In genomic region chr8:11498786-11499485, GRCm38 (mm10) we compare ENCODE assay signal across 9 mouse cellular contexts. TPM values are rescaled to one million over a fixed set of nuclear protein-coding genes. Genes with fewer than 3 reads are reported as not detected.
A peak's percentile ranks its signal among the peaks of the same experiment; 100 is the strongest.
DNase-seq lines count a peak whose midpoint lies in the region; ATAC-seq and TF ChIP-seq lines count a peak whose summit lies in the region.
"Had no signal": no experiment of that assay in that cellular context is flagged by ENCODE, and none has a peak within 500 bp of the region (broad histone marks: within the 10 kb centered on the region; RNA-seq: fewer than 3 reads in every experiment).

No protein-coding gene starts in this region.

- no peak overlapping the region for H3K9ac ChIP-seq in forebrain, embryonic 11.5 days (ENCODE audit: low read length)
- H3K9ac ChIP-seq in liver, postnatal 0 days (replicated peaks): no peak overlapping the region

- peaks cover 39% of the 10 kb centered on the region for H3K36me3 ChIP-seq in forebrain, embryonic 10.5 days (replicated peaks)
- H3K36me3 ChIP-seq in forebrain, embryonic 11.5 days (ENCODE audit: control insufficient read depth, insufficient read depth, low read length): no peaks in the 10 kb centered on the region; the same call in 1 of the 2 replicates
- H3K36me3 ChIP-seq in liver, postnatal 0 days (replicated peaks; ENCODE audit: insufficient read depth, low read length): peaks cover 10% of the 10 kb centered on the region

- H3K4me1 ChIP-seq in forebrain, embryonic 10.5 days: peaks cover 19% of the 10 kb centered on the region
- peaks cover 3% of the 10 kb centered on the region; the same call in 1 of the 2 replicates for H3K4me1 ChIP-seq in forebrain, embryonic 11.5 days (replicated peaks; ENCODE audit: control insufficient read depth, insufficient read depth, low read length)
- peaks cover 15% of the 10 kb centered on the region for H3K4me1 ChIP-seq in lung, adult 2 months (ENCODE audit: control insufficient read depth, insufficient read depth, low read length)
- peaks cover 18% of the 10 kb centered on the region for H3K4me1 ChIP-seq in liver, postnatal 0 days (ENCODE audit: insufficient read depth)

- no peak overlapping the region for H3K27ac ChIP-seq in forebrain, embryonic 10.5 days
- H3K27ac ChIP-seq in forebrain, embryonic 11.5 days (ENCODE audit: low read depth, low read length): no peak overlapping the region
- H3K27ac ChIP-seq in liver, postnatal 0 days (ENCODE audit: low read depth): no peak overlapping the region

- no peak for DNase-seq in forebrain, embryonic 10.5 days (ENCODE audit: extremely low spot score, low spot score)
- no peak for DNase-seq in forebrain, embryonic 11.5 days (ENCODE audit: low spot score)
- DNase-seq in lung, adult 2 months: no peak
- DNase-seq in lung, postnatal 14 days: no peak
- no peak for DNase-seq in liver, postnatal 0 days
- peak; percentile 54 for DNase-seq in thymus, postnatal 14 days
- no peak for DNase-seq in adrenal gland, adult 18-20 months (ENCODE audit: low spot score in 2 of 2)
- DNase-seq: cerebellum, postnatal 25 days had no signal

- H3K4me3 ChIP-seq in forebrain, embryonic 10.5 days: peak overlapping the region; percentile 85; the same call in 1 of the 2 replicates
- H3K4me3 ChIP-seq in forebrain, embryonic 11.5 days (ENCODE audit: low read depth, low read length): no peak overlapping the region
- peak overlapping the region; percentile 46 for H3K4me3 ChIP-seq in lung, adult 2 months (replicated peaks; ENCODE audit: extremely low read depth, low read depth, low read length)
- H3K4me3 ChIP-seq in liver, postnatal 0 days (ENCODE audit: low read depth, low read length): peak overlapping the region; percentile 88; the same call in 1 of the 2 replicates

- peaks cover 6% of the 10 kb centered on the region; the same call in 1 of the 2 replicates for H3K27me3 ChIP-seq in forebrain, embryonic 10.5 days (ENCODE audit: poor library complexity, severe bottlenecking)
- H3K27me3 ChIP-seq in forebrain, embryonic 11.5 days (ENCODE audit: control insufficient read depth, insufficient read depth, low read length): no peaks in the 10 kb centered on the region
- H3K27me3 ChIP-seq in liver, postnatal 0 days (ENCODE audit: insufficient read depth, low read length): no peaks in the 10 kb centered on the region

- TF ChIP-seq CTCF in lung, adult 2 months (IDR thresholded peaks at IDR 0.05; ENCODE audit: insufficient read depth, low read length): no peak
- TF ChIP-seq CTCF in liver, postnatal 0 days (IDR thresholded peaks at IDR 0.05; ENCODE audit: low read depth): no peak

- no peak; the same call in 1 of the 2 replicates for TF ChIP-seq POLR2A in lung, adult 2 months (IDR thresholded peaks at IDR 0.05; ENCODE audit: borderline replicate concordance, extremely low read depth, low read depth, low read length)

- ATAC-seq in forebrain, embryonic 11.5 days (replicated peaks; ENCODE audit: low FRiP score): no peak
- ATAC-seq in liver, postnatal 0 days: no peak
- no peak for ATAC-seq in megakaryocyte-erythroid progenitor cell, adult 5-6 weeks (replicated peaks; ENCODE audit: low FRiP score, low TSS enrichment, poor library complexity, severe bottlenecking)

- 86% methylated on average over 4 of the region's 4 CpGs for WGBS in forebrain, embryonic 10.5 days
- 95% methylated on average over 4 of the region's 4 CpGs for WGBS in forebrain, embryonic 11.5 days
- 67% methylated on average over 4 of the region's 4 CpGs for WGBS in lung, adult 2 months
- WGBS in liver, postnatal 0 days (ENCODE audit: insufficient replicate concordance): 72% methylated on average over 4 of the region's 4 CpGs

- no peak overlapping the region for H3K4me2 ChIP-seq in forebrain, embryonic 11.5 days (ENCODE audit: low read depth, low read length, severe bottlenecking)
- peak overlapping the region; percentile 76 for H3K4me2 ChIP-seq in liver, postnatal 0 days (ENCODE audit: low read depth, low read length)

- peaks cover 4% of the 10 kb centered on the region; the same call in 1 of the 2 replicates for H3K9me3 ChIP-seq in forebrain, embryonic 10.5 days
- H3K9me3 ChIP-seq in forebrain, embryonic 11.5 days (ENCODE audit: control insufficient read depth, low read length): no peaks in the 10 kb centered on the region
- no peaks in the 10 kb centered on the region for H3K9me3 ChIP-seq in liver, postnatal 0 days (ENCODE audit: low read length)

- no peak for TF ChIP-seq EP300 in liver, postnatal 0 days (IDR thresholded peaks at IDR 0.05; ENCODE audit: low read depth)

RNA-seq across cellular contexts. Expression of gene Naxd, which starts 1.6 kb away (rescaled TPM):
- polyA plus RNA-seq in forebrain, embryonic 10.5 days (2016; fragmentation: Nextera tagmentation; extraction: Ambion mirVana): 112 and 113 TPM in 2 replicates
- polyA plus RNA-seq in forebrain, embryonic 11.5 days (2014; fragmentation: Nextera tagmentation; extraction: Ambion mirVana): 99.2 and 110 TPM in 2 replicates
- 142 and 150 TPM in 2 replicates for polyA plus RNA-seq in lung, adult 2 months (2012; rRNA removed)
- polyA plus RNA-seq in liver, postnatal 0 days (2015; fragmentation: Nextera tagmentation; extraction: Ambion mirVana): 46.7 and 47.1 TPM in 2 replicates
- total RNA-seq in adrenal gland, adult 18-20 months (2021): 10 to 100 TPM; 67.0 to 72.6 TPM
- 27.5 and 63.2 TPM in 2 replicates for total RNA-seq in megakaryocyte-erythroid progenitor cell, adult 5-6 weeks (2014; fragmentation: Nextera tagmentation)
- total RNA-seq in megakaryocyte-erythroid progenitor cell, adult 5-6 weeks (2017): 35.5 and 46.5 TPM in 2 replicates

RNA-seq across cellular contexts. Expression of gene Rab20, which starts 20.4 kb away (rescaled TPM):
- 1.4 and 1.7 TPM in 2 replicates for polyA plus RNA-seq in forebrain, embryonic 10.5 days (2016; fragmentation: Nextera tagmentation; extraction: Ambion mirVana)
- 0.53 and 0.75 TPM in 2 replicates for polyA plus RNA-seq in forebrain, embryonic 11.5 days (2014; fragmentation: Nextera tagmentation; extraction: Ambion mirVana)
- 17.3 and 19.5 TPM in 2 replicates for polyA plus RNA-seq in lung, adult 2 months (2012; rRNA removed)
- polyA plus RNA-seq in liver, postnatal 0 days (2015; fragmentation: Nextera tagmentation; extraction: Ambion mirVana): 10.7 and 11.1 TPM in 2 replicates
- 1 to 10 TPM; 6.9 to 7.5 TPM for total RNA-seq in adrenal gland, adult 18-20 months (2021)
- 0.35 TPM in 1 of 2 replicates, not detected in the other for total RNA-seq in megakaryocyte-erythroid progenitor cell, adult 5-6 weeks (2014; fragmentation: Nextera tagmentation)
- total RNA-seq in megakaryocyte-erythroid progenitor cell, adult 5-6 weeks (2017): not detected in 2 replicates

RNA-seq across cellular contexts. Expression of gene Cars2, which starts 51.6 kb away (rescaled TPM):
- 17.8 and 19.4 TPM in 2 replicates for polyA plus RNA-seq in forebrain, embryonic 10.5 days (2016; fragmentation: Nextera tagmentation; extraction: Ambion mirVana)
- polyA plus RNA-seq in forebrain, embryonic 11.5 days (2014; fragmentation: Nextera tagmentation; extraction: Ambion mirVana): 19.9 and 21.6 TPM in 2 replicates
- 38.8 and 48.4 TPM in 2 replicates for polyA plus RNA-seq in lung, adult 2 months (2012; rRNA removed)
- polyA plus RNA-seq in liver, postnatal 0 days (2015; fragmentation: Nextera tagmentation; extraction: Ambion mirVana): 7.2 and 8.4 TPM in 2 replicates
- total RNA-seq in adrenal gland, adult 18-20 months (2021): 10 to 100 TPM; 49.3 to 54.2 TPM
- 41.0 and 77.9 TPM in 2 replicates for total RNA-seq in megakaryocyte-erythroid progenitor cell, adult 5-6 weeks (2014; fragmentation: Nextera tagmentation)
- total RNA-seq in megakaryocyte-erythroid progenitor cell, adult 5-6 weeks (2017): 38.7 and 41.7 TPM in 2 replicates

RNA-seq across cellular contexts. Expression of gene Ing1, which starts 56.4 kb away (rescaled TPM):
- polyA plus RNA-seq in forebrain, embryonic 10.5 days (2016; fragmentation: Nextera tagmentation; extraction: Ambion mirVana): 29.5 and 29.9 TPM in 2 replicates
- polyA plus RNA-seq in forebrain, embryonic 11.5 days (2014; fragmentation: Nextera tagmentation; extraction: Ambion mirVana): 42.9 and 46.8 TPM in 2 replicates
- 18.5 and 21.5 TPM in 2 replicates for polyA plus RNA-seq in lung, adult 2 months (2012; rRNA removed)
- 12.6 and 14.5 TPM in 2 replicates for polyA plus RNA-seq in liver, postnatal 0 days (2015; fragmentation: Nextera tagmentation; extraction: Ambion mirVana)
- total RNA-seq in adrenal gland, adult 18-20 months (2021): 10 to 100 TPM; 30.3 to 36.6 TPM
- total RNA-seq in megakaryocyte-erythroid progenitor cell, adult 5-6 weeks (2014; fragmentation: Nextera tagmentation): 27.3 and 32.6 TPM in 2 replicates
- 48.1 and 71.3 TPM in 2 replicates for total RNA-seq in megakaryocyte-erythroid progenitor cell, adult 5-6 weeks (2017)
